Mouse (Mus musculus) embryonic facial prominence, embryonic 11.5 days (tissue): ENCODE measurements around the gene Fam196b. TPM values are rescaled to one million over a fixed set of nuclear protein-coding genes. Genes with fewer than 3 reads are reported as not detected.
A peak's percentile ranks its signal among the peaks of the same experiment; 100 is the strongest.

Source experiments
- ATAC-seq: fragments of 200-750 bp; cut with Nextera tagmentation; replicated peaks from 2 replicates; pipeline ENCODE4 v1.8.0; 2017; ENCODE audit warnings: low read depth; ENCODE audit not compliant: insufficient number of reproducible peaks, low FRiP score, low TSS enrichment
- DNase-seq: peaks from one replicate; pipeline ENCODE4 v3.0.0-alpha.2; 2015; ENCODE audit warnings: low spot score
- H3K27ac ChIP-seq: fragments of 300-500 bp; sonication (generic); replicated peaks from 2 replicates; pipeline ENCODE4 v1.5.1; 2014; ENCODE audit warnings: mild to moderate bottlenecking, low read depth, low read length, control low read depth
- H3K27me3 ChIP-seq: fragments of 300-500 bp; sonication (generic); 2 replicates; pipeline ENCODE4 v1.6.1; 2014; ENCODE audit warnings: mild to moderate bottlenecking, low read length, moderate library complexity, mixed read lengths; ENCODE audit not compliant: control insufficient read depth, insufficient read depth
- H3K36me3 ChIP-seq: fragments of 300-500 bp; sonication (generic); replicated peaks from 2 replicates; pipeline ENCODE4 v1.6.1; 2014; ENCODE audit warnings: low read depth, mild to moderate bottlenecking, low read length, moderate library complexity, mixed read lengths; ENCODE audit not compliant: control insufficient read depth, insufficient read depth
- H3K4me1 ChIP-seq: fragments of 300-500 bp; sonication (generic); 2 replicates; pipeline ENCODE4 v1.6.1; 2014; ENCODE audit warnings: low read length, mixed read lengths; ENCODE audit not compliant: control insufficient read depth, insufficient read depth
- H3K4me2 ChIP-seq: fragments of 300-500 bp; sonication (generic); 2 replicates; pipeline ENCODE4 v1.6.1; 2014; ENCODE audit warnings: low read depth, mild to moderate bottlenecking, control low read depth, low read length, moderate library complexity
- H3K4me3 ChIP-seq: fragments of 300-500 bp; sonication (generic); 2 replicates; pipeline ENCODE4 v1.5.1; 2014; ENCODE audit warnings: low read depth, low read length, control low read depth
- H3K9ac ChIP-seq: fragments of 300-500 bp; sonication (generic); replicated peaks from 2 replicates; pipeline ENCODE4 v1.6.1; 2014; ENCODE audit warnings: mild to moderate bottlenecking, control low read depth, low read length
- H3K9me3 ChIP-seq: fragments of 300-500 bp; sonication (generic); replicated peaks from 2 replicates; pipeline ENCODE4 v1.6.1; 2016; ENCODE audit warnings: mild to moderate bottlenecking, low read length, inconsistent platforms, mixed read lengths; ENCODE audit not compliant: control insufficient read depth
- WGBS: fragments of 180-500 bp; shearing (Covaris S2); extraction: QIAGEN DNeasy Blood & Tissue Kit; methylation state at CpG from one replicate; pipeline ENCODE4 v1.1.7; 2014; 5-methylcytosine and 5-hydroxymethylcytosine counted together
- polyA plus RNA-seq: library from polyadenylated mRNA; unstranded; fragments of >200 nt; fragmentation: Nextera tagmentation; extraction: Ambion mirVana; gene quantifications from 2 replicates; pipeline ENCODE4 v1.2.1, GENCODE M21; 2014

Fam196b gene
- polyA plus RNA-seq, 1 experiment from 2014 or later, result 1.2 TPM

DNA sequence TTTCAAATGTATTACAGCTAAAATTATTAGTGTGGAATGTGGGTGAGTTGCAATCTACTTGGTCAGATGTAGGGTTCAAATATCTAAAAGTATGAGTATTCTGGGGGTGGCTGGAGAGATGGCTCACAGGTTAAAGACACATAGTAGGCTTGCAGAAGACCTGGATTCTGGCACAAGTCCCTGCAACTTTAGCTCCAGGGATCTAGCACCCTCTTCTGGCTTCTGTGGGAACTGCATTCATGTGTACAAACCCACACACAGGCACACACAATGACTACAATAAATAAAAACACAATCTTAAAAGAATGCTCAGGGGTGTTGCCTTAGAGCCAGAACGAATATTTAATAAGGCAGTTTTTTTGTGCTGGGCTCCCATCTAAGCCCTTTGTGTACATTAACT is 23.3 kb downstream of the Fam196b start:
- H3K27ac ChIP-seq, result no peak overlapping the region
- no peaks in the 10 kb centered on the region for H3K4me1 ChIP-seq
- H3K4me3 ChIP-seq, result no peak overlapping the region
- H3K9me3 ChIP-seq, result no peaks in the 10 kb centered on the region
- H3K9ac ChIP-seq, result no peak overlapping the region
- no peak overlapping the region for H3K4me2 ChIP-seq
- no peaks in the 10 kb centered on the region for H3K27me3 ChIP-seq
- 81% methylated on average over 1 of the region's 1 CpGs for WGBS
- no peaks in the 10 kb centered on the region for H3K36me3 ChIP-seq
- ATAC-seq, result no peak
- DNase-seq, result no peak

DNA sequence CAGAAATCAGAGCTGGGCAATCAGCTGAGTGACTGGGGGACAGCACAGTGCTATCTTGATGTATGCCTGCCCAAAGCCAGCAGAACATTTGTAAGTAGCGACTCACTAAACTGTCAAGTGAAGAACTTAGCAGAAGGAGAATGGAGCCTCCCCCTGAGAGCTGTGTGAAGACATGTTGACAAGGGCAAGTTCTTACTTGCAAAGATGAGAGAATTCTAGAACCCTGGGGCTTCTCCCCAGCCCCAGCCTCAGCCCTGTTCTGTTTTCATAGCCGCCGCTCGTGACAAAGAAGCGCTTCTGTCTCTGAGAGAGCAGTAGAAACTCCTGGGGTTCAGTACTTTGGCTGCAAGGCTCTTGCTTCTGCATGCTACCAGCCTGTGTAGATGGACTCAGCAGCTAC is 25.1 kb downstream of the Fam196b start:
- DNase-seq (no peak), ATAC-seq (no peak)
- 69% methylated on average over 5 of the region's 5 CpGs for WGBS
- Histone ChIP-seq H3K36me3 (no peaks in the 10 kb centered on the region), H3K27ac (no peak overlapping the region), H3K9me3 (no peaks in the 10 kb centered on the region), H3K27me3 (no peaks in the 10 kb centered on the region), H3K4me2 (no peak overlapping the region), H3K9ac (no peak overlapping the region), H3K4me1 (no peaks in the 10 kb centered on the region), H3K4me3 (no peak overlapping the region)

DNA sequence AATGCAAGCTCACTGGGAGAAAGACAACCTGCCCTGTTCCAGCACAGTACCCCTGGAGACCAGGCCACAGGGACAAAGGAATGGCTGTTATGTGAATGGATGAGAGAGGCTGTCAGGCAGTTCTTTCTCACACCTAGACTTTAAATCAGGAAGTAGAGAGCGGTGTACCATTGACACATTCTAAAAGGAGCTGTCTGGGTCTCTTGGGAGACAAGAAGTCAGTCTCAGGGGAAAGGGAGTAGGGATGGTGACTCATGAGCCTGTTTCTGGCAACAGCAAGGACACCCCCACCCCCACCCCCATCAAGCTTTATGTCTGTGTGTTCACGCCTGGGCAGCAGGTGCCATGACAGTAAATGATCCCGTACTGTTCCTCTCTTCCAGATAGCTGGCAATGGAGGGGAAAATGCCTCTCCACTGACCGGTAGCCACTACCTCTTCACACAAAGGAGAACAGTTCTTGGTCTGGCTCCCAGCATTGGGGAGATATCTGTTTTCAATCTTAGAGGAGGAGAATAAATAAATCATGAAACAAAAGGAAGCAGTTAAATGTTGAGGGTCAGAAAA is 29.2 kb downstream of the Fam196b start:
- Histone ChIP-seq H3K9ac (no peak overlapping the region), H3K9me3 (no peaks in the 10 kb centered on the region), H3K4me3 (no peak overlapping the region), H3K27ac (no peak overlapping the region), H3K4me1 (no peaks in the 10 kb centered on the region), H3K27me3 (no peaks in the 10 kb centered on the region), H3K36me3 (no peaks in the 10 kb centered on the region), H3K4me2 (no peak overlapping the region)
- 71% methylated on average over 4 of the region's 4 CpGs for WGBS
- no peak for DNase-seq
- ATAC-seq, result no peak

DNA sequence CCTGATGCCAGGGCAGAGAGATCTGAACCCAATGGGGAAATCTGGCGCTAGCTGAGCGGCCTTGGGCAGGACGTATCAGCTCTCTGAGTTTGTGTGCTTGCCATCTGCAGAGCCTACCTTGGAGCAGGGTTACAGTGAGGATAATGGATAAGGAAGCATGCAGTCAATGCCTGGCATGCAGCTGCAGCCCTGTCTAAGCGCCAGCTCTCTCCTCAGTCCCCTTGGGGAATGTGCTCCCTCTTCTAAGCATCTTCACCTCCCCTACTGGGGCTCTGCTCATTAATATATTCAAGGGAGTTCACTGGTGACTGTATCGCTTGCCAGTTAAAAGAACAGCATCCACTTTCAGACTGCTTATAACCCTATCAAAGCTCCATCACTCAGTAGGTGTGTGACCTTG is 29.7 kb downstream of the Fam196b start:
- 62% methylated on average over 5 of the region's 5 CpGs for WGBS
- no peak overlapping the region for H3K9ac ChIP-seq
- H3K4me3 ChIP-seq, result no peak overlapping the region
- DNase-seq, result no peak
- H3K4me2 ChIP-seq, result no peak overlapping the region
- no peaks in the 10 kb centered on the region for H3K27me3 ChIP-seq
- no peaks in the 10 kb centered on the region for H3K36me3 ChIP-seq
- no peaks in the 10 kb centered on the region for H3K9me3 ChIP-seq
- no peak for ATAC-seq
- H3K4me1 ChIP-seq, result no peaks in the 10 kb centered on the region
- H3K27ac ChIP-seq, result no peak overlapping the region

DNA sequence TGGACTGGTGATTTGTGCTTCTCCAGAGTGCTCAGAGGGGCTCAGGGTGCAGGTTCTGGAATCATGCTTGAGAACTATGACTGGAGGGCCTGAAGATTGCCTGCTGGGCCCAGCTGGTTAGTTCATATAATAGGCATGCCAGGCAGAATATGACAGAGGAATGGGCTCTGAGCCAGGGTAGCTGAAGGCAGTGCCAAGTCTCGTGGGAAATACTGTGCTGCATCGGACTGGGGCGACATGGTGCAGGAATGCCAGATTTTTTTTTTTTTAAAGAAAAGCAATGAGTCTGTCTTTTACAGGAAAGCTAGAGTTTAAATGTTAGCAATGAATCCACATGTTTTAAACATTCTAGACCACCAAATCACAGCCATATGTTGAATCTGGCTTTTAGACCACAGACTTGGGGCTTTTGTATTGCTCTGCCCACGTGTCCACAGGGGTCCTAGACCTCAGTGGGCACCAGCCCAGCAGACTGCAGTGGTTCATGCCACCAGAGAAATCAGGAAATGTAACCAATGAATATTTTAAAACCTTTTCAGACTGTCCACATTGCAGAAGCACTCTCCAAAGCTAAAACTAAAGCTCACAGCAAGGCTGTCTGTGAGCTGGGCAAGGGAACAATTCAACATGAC is 33.8 kb downstream of the Fam196b start:
- no peak overlapping the region for H3K27ac ChIP-seq
- ATAC-seq (no peak), DNase-seq (no peak)
- no peaks in the 10 kb centered on the region for H3K27me3 ChIP-seq
- H3K4me3 ChIP-seq, result no peak overlapping the region
- H3K36me3 ChIP-seq, result no peaks in the 10 kb centered on the region
- no peak overlapping the region for H3K4me2 ChIP-seq
- no peaks in the 10 kb centered on the region for H3K9me3 ChIP-seq
- no peaks in the 10 kb centered on the region for H3K4me1 ChIP-seq
- no peak overlapping the region for H3K9ac ChIP-seq
- 63% methylated on average over 4 of the region's 4 CpGs for WGBS

DNA sequence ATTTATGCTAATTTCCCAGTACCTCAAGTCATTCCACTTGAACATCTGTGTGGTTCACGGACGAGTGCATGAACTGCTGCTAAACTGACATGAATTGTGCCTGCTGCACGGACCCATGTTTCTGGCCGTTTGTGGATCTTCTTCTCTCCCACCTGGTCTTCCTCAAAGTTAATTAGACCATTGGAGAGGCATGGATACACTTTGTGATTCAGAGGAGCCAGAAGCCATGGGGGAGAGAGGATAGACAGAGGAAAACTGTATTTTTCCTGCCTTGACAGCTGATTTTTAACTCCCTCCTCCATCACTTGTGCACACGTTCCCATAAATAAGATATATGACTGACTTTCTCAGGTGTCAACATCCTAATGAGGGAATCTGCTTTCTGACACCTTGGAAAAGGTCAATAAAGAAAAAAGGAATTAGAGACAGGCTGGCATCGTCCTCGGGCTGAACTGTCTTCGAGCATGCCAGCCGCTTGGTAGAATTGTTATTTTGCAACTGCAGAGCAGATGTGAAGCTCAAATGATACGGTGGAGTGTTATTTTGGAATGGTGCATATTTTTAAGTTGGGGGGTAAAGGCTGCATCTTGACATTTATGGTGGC is 34.9 kb downstream of the Fam196b start:
- no peaks in the 10 kb centered on the region for H3K4me1 ChIP-seq
- no peak overlapping the region for H3K4me2 ChIP-seq
- 85% methylated on average over 10 of the region's 10 CpGs for WGBS
- H3K27me3 ChIP-seq, result no peaks in the 10 kb centered on the region
- no peaks in the 10 kb centered on the region for H3K36me3 ChIP-seq
- DNase-seq (no peak), ATAC-seq (no peak)
- no peaks in the 10 kb centered on the region for H3K9me3 ChIP-seq
- H3K27ac ChIP-seq, result no peak overlapping the region
- H3K4me3 ChIP-seq, result no peak overlapping the region
- H3K9ac ChIP-seq, result no peak overlapping the region

DNA sequence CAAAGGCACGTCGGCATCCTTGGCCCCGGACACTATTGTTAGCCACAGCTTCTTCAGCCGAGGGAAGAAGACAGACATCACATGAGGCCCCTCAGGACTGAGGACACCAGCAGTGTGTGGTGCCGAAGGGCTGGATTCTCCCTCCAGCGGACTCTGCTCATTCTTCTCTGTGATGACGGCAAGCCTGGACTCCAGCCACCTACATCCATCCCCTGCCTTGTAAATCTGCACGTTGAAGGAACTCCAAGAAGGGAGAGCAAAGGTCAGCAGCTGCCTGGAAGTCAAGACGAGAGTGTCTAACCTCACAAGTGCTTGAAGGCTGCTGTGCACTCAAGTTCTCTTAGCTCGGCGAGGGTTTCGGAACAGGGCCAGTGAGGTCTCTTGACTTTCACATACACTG is 40.8 kb downstream of the Fam196b start:
- DNase-seq (no peak), ATAC-seq (no peak)
- H3K27me3 ChIP-seq, result no peaks in the 10 kb centered on the region
- H3K4me1 ChIP-seq, result no peaks in the 10 kb centered on the region
- H3K9ac ChIP-seq, result no peak overlapping the region
- H3K36me3 ChIP-seq, result no peaks in the 10 kb centered on the region
- H3K4me3 ChIP-seq, result no peak overlapping the region
- H3K4me2 ChIP-seq, result no peak overlapping the region
- no peak overlapping the region for H3K27ac ChIP-seq
- 69% methylated on average over 12 of the region's 12 CpGs for WGBS
- H3K9me3 ChIP-seq, result no peaks in the 10 kb centered on the region

DNA sequence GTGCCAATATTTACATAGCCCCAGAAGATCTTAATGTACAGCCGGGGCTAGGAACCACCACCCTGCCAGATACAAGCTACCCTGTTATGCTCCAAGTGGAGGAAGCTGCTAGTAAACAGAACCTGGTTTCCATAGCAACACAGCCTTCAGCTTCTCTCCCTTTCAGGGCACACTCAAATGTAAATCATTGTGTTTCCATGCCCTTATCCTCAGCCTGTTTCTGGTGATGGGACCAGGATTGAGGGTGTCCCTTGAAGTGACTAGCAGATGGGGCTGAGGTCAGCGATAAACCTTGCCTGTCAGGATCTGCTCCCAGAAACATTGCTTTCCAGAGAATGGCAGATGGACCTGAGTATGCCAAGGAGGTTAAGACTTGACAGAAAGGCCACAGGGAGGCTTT is 41.5 kb downstream of the Fam196b start:
- Histone ChIP-seq H3K4me1 (no peaks in the 10 kb centered on the region), H3K4me3 (no peak overlapping the region), H3K27me3 (no peaks in the 10 kb centered on the region), H3K27ac (no peak overlapping the region), H3K4me2 (no peak overlapping the region), H3K36me3 (no peaks in the 10 kb centered on the region), H3K9me3 (no peaks in the 10 kb centered on the region), H3K9ac (no peak overlapping the region)
- ATAC-seq, result no peak
- DNase-seq, result peak; percentile 22
- WGBS, result 61% methylated on average over 2 of the region's 2 CpGs
